Mouse (Mus musculus): ENCODE measurements at regions not wholly inside any gene's neighbourhood (a gene's known extent, or its start where the extent isn't known, plus 50 kb on each side); places are given as distances from the start of the nearest gene placed in this dataset.
A peak's percentile ranks its signal among the peaks of the same experiment; 100 is the strongest.

GRCm38 (mm10) chr1:89402513-89403210 is 51.9 kb upstream of the Agap1 start:
- no peak for ATAC-seq
- Histone ChIP-seq H3K9me3 (ENCODE audit: low read length) (0 out of 2 replicates have a peak, but pooled peaks cover 2% of the 10 kb centered on the region), H3K4me1 (ENCODE audit: insufficient read depth) (no peaks in the 10 kb centered on the region), H3K4me2 (ENCODE audit: low read depth, low read length) (no peak overlapping the region), H3K9ac (replicated peaks) (no peak overlapping the region), H3K36me3 (replicated peaks; ENCODE audit: insufficient read depth, low read length) (no peaks in the 10 kb centered on the region), H3K27me3 (ENCODE audit: insufficient read depth, low read length) (no peaks in the 10 kb centered on the region), H3K27ac (ENCODE audit: low read depth) (no peak overlapping the region), H3K4me3 (ENCODE audit: low read depth, low read length) (no peak overlapping the region)
- TF ChIP-seq CTCF (IDR thresholded peaks at IDR 0.05; ENCODE audit: low read depth) (no peak), EP300 (IDR thresholded peaks at IDR 0.05; ENCODE audit: low read depth) (no peak)
- WGBS (ENCODE audit: insufficient replicate concordance): 66% methylated on average over 5 of the region's 5 CpGs
- DNase-seq: no peak

- H3K27ac ChIP-seq (ENCODE audit: low read depth): no peak overlapping the region
- no peak overlapping the region for H3K9ac ChIP-seq (replicated peaks)
- no peaks in the 10 kb centered on the region for H3K27me3 ChIP-seq (ENCODE audit: insufficient read depth, low read length)
- 0 out of 2 replicates have a peak, but pooled peaks cover 2% of the 10 kb centered on the region for H3K9me3 ChIP-seq (ENCODE audit: low read length)
- H3K4me1 ChIP-seq (ENCODE audit: insufficient read depth): no peaks in the 10 kb centered on the region
- no peak overlapping the region for H3K4me2 ChIP-seq (ENCODE audit: low read depth, low read length)
- 64% methylated on average over 7 of the region's 7 CpGs for WGBS (ENCODE audit: insufficient replicate concordance)
- no peaks in the 10 kb centered on the region for H3K36me3 ChIP-seq (replicated peaks; ENCODE audit: insufficient read depth, low read length)
- DNase-seq (no peak), ATAC-seq (peak; percentile 29)
- TF ChIP-seq EP300 (IDR thresholded peaks at IDR 0.05; ENCODE audit: low read depth) (no peak), CTCF (IDR thresholded peaks at IDR 0.05; ENCODE audit: low read depth) (no peak)
- H3K4me3 ChIP-seq (ENCODE audit: low read depth, low read length): no peak overlapping the region
These were observed 51.0 kb upstream of the Agap1 start for GRCm38 (mm10) chr1:89403551-89404050.
